Mouse (Mus musculus) spleen, postnatal 10 days (tissue): ENCODE measurements around the gene Wdr60.

Experiments
- DNase-seq, 2 experiments: peaks; one replicate each; pipeline ENCODE4 v3.0.0; 2021 to 2022; ENCODE audit warnings: low spot score in 2 of 2

Gene Wdr60

DNA sequence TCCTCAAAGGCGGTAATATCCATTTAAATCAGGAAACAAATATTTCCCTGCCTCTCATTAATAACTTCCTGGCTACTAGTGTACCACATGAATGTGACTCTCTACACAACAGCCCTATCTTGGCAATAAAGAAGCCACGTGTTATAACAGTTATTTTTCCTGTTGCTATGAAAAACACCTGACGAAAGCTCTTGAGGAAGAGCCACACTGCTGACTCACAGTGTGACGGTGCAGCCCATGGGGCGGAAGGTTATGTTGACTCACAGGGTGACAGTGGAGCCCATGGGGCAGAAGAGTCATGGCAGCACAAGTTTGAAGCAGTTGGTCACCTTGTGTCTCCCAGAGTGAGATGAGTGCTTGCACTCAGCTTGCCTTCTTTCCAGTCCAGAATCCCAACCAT is 6.6 kb upstream of the Wdr60 start:
- peak in 1 of 2 experiments; percentile 23 for DNase-seq

DNA sequence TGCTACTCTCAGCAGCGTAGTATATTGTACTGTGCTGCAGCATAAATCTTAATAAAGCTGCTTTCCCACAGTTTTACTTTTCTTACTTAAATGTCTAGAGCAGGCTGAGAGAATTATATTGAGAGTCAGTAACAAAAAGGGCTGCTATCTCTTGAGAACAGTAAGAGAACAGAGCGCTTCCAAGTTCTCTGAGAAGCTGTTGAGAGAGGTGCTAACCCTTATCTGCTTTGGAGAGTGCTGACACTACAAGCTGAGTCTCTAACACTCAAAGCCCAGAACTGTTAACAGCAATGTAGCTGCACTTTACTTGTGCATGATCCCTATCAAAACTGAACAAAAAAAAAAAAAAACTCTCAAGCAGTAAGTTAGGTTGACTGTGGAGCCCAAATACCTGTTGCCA is 2.5 kb upstream of the Wdr60 start:
- DNase-seq: no peak

DNA sequence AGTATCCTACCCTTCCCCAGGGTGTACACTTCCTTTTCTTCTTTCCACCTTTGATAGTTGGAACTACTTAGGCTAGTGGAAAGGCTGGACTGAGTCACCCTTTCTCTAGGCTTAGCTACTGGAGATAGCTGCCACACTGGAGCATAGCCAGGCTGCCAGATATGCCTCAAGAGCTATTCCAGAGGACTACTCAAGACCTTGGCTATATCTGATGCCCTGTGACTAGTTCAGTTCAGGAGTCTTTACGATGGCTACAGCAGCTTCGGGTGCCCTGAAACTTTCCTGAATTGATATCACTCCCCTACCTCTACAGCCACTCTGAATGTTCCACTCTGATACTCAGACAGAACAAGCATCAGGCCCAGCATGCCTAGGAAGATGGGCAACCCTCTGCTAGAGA is 1.9 kb upstream of the Wdr60 start:
- no peak for DNase-seq

DNA sequence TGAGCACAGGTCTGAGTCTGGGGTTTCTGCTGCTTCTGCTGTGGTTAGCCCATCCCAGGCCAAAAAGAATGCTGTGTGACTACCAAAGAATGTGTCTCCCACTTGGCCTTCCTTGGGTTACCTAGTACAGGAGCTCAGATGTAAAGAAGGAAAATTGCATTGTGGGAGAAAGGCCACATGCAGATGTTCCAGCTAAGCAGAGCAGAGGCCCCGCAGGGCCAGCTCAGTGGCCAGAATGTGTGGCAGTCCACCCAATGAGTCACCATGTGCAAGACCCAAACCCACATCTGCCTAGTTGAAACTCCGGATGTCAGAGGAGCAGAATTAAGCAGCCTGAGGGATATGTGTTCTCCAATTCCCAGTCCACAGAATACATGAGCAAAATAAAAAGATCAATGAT is 4.5 kb downstream of the Wdr60 start:
- DNase-seq: no peak

DNA sequence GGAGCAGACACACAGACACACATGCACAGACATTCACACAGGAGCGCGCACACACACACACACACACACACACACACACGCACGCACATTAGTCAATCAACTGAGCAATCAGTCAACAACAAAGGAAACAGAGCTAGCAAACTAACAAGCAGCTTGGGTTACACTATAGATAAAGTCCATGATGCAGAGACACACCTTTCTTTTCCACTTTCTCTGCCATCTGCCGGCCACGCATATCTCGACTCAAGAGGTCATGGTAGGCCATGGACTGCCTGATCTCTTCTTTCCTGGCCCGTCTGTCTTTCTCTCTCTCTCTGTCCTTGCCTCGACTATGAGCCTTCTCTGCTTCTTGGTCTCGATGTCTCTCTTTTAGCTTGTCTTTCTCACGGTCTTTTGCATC is 7.2 kb downstream of the Wdr60 start:
- DNase-seq: no peak

DNA sequence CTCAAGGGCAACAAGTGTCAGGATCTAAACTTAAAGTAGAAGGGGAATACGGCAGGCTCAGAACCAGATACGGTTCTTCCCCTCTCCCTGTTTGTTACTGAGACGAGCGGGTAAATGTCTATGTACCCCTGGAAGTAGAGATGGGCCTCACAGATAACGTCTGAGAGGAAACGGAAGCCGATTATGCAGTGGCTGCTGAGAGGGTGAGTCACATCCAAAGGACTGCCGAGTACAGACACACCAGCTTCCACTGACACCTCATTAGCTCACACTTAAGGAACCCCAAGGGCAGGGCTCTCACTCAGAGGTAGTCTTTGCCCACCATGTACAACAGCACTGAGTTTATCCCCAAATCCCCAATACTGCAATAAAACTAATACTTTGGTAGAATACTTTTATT is 8.2 kb downstream of the Wdr60 start:
- no peak for DNase-seq

DNA sequence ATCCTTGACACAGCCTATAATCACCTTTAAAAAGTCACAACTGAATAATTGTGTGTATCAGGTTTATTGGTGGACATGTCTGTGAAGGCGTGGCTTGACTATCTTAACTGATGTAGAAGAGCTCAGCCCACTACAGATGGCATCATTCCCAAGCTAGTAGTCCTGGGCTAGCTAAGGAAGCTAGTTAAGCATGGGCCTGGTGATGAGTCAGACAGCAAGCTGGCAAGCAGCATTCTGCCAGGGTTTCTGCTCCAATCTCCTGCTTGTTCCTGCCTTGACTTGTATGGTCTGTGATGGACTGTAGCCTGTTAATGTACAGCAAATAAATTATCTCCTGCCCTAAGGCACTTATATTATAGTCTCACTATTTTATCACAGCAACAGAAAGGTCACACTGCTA is 18.2 kb downstream of the Wdr60 start:
- DNase-seq: no peak

DNA sequence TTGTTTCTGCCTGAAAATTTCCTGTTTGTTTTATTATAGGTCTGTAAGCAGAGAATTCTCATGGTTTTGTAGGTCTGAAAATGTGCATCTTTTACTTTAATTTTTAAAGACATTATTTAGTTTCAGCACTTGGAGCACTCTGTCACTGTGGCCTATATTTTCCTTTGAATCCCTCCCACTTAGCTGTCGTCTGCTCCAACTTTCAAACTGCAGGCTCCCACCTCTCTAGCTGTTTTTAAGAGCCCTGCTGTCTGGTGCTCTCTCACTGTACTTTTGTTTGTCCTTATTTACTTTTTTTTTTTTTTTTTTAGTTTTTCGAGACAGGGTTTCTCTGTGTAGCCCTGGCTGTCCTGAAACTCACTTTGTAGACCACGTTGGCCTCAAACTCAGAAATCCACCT is 24.0 kb downstream of the Wdr60 start:
- DNase-seq: no peak

DNA sequence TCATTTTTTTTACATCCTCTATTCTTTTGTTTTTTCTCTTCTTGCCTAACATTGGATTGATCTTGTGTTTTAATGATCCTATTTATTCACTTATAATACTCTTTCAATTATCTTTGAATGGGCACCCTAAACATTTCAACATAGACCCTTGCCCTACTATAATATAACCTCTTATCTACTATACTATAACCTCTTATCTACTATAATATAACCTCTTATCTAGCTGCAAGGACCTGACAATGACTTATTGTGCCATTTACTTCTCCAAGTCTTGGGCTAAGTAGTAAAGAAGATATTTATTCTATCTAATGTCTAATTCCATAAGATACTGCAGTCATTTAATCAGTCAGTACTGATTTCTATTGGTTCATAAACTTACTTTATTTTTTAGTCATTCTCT is 24.5 kb downstream of the Wdr60 start:
- DNase-seq: no peak

DNA sequence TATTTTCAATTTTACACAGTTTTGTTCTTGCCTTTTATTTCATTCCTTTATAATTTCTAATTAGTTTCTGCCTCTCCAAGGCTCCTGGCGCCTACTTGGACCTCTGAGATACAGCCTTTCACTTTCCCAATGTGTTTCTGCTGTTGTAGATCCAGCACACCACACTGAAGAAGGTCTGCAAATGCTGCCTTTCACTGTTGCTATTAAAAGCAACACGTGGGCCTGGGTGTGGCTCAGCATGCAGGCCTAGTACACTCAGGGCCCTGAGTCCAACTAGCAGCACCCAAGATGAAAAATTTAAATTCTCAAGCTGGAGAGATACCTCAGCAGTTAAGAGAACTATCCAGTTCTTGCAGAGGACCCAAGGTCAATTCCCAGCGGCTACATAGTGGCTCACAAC is 26.2 kb downstream of the Wdr60 start:
- no peak for DNase-seq

DNA sequence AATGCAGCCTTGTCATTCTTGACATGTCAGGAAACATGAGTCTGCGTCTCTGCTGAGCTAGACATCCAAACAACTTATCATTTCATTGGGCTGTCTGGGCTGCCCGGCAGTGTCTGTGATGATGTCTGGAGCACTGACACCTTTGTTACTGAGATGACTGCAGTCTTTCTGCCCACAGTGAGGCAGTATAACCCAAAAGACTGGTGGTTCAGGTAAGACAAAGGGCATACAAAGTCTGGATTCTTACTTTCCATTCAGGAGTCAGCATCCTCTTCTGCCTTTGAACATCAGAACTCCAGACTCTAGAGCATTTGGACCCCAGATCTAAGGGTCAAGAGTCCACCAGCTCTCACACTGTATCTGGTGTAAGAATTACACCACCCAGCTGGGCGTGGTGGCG is 27.5 kb downstream of the Wdr60 start:
- DNase-seq: no peak

DNA sequence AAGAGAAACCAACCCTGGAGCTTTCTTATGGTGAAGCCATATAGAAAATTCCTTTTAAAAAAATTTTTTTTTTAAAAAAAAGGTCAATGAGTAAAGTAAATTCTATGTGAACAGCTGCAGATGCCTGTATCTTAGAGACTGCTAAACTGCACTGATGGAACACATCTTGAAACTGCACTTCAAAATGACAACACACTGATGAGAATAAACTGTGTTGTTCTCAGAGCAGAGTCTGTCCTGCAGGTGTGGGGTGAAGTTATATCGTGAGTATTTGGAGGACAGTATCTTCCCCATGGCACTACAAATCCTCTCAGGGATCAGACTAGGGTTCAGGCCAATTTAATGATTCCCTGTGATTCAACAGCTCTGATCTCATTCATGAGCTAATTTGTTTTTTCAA is 30.8 kb downstream of the Wdr60 start:
- no peak for DNase-seq

DNA sequence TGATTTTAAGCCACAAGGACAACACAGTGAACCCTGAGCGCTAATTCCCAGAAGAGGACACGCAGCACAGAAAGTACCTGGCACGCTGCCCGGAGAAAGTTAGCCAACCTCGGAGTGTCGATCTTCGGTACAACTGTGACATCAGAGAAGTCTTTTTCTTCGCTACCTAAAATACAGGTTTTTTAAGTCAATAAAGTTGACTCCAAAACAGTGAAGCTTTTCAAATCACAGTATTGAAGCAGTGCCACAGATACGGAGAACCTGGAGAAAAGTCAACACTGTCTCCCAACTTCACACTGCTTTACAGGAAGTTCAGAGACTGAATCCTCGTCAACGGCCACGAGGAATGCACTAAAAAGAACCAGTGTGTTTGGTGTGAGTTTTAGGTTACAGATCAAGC is 31.2 kb downstream of the Wdr60 start:
- DNase-seq: peak in 1 of 2 experiments; percentile 42

DNA sequence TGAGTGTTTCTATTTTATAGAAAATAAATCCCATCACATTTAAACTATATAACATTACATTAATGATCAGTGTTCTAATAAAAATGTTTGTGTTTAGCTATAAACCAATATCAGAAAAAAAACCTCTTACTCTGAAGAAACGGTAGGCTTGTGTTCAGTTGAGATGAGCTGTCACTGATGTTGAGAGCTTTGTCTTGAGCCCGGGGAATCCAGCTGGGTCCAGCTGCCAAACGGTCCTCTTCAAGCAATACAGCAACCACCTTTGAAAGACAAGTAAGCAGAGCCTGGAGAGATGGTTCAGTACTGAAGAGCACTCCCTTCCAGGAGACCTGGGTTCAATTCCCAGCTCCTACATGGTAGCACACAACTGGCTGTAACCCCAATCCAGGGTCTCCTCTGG is 33.4 kb downstream of the Wdr60 start:
- DNase-seq: no peak

DNA sequence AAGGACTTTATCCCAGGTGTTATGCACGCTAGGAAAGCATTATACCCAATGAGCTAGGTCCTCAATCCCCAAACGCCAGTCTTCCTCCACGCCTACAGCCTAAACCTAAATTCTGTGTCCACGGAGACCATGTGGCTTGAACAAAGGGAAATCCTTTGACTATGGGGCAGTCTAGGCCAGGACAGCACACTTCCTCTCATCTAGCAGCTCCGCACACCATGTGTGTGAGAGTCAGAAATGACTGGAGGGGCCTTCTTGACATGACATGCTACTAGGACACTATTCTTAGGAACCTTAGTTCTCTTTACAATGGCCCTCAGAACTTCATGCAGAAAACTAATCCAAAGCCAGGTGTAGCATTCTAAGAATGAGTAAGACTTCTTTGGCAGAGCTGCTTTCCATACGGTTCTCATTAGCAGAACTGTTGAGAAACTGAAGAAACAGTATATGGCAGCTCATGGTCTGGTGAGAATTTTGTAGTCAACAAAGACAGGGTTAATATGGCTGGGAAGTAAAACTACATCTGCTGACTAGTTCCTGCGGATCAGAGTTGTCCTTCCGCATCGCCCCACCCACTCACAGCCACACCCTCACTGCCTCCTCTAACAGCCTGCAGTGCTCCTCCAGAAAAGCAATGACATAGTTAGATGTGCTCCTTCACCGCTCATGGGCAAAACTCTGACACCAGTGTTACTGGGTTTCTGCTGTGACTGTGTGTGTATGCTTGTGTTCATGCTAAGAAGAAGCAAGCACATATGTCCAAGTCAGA is 36.3 kb downstream of the Wdr60 start:
- no peak for DNase-seq

DNA sequence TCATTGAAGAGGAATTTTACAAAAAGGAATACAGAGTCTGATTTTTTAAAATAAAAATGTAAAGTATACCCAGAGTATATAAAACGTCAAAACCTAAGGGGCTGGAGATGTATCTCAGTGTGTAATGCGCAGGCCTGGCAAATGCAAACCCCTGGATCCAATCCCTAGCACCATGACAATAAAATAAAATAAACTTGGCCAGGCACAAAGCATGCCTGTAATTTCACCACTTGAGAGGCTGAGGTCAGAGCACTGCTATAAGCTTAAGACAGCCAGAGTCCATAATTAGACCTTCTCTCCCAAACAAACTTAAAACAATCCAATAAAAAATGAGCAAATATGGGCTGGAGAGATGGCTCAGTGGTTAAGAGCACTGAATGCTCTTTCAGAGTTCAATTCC is 39.7 kb downstream of the Wdr60 start:
- no peak for DNase-seq

DNA sequence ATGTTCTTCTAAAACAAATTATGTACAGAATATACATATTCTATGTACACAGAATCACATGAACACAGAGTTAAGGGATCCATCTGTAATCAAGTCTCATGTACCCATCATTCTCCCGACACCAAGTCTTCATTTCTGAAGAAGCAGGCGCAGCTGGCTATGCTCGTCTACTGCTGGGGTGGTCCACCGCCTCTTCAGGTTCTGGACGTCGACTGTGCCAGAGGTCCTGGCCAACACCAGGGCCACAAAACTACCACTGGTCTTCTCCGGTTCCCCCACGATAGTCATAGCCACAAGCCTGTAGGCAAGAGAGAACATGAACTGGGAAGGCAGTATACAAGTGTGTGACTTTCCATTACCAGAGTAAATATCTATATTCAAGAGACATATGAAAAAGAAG is 55.3 kb downstream of the Wdr60 start:
- no peak for DNase-seq

DNA sequence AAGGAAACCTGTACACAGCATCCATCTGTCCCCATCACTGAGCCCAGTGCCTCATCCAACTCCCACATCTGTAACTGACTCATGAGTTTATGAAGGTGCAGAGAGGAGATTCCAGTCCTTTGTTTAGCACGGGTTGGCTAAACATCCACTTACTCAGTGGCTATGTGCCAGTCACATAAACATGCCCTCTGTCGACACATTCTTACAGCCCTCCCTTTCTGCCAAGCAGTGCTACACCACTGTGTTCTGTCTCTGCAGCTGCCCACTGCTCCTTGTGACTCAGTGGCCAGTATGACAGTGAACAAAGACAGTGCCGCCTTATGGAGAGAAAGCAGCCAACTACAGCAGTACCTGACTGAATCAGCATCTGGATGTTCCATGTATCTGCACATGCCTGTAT is 57.1 kb downstream of the Wdr60 start:
- no peak for DNase-seq

DNA sequence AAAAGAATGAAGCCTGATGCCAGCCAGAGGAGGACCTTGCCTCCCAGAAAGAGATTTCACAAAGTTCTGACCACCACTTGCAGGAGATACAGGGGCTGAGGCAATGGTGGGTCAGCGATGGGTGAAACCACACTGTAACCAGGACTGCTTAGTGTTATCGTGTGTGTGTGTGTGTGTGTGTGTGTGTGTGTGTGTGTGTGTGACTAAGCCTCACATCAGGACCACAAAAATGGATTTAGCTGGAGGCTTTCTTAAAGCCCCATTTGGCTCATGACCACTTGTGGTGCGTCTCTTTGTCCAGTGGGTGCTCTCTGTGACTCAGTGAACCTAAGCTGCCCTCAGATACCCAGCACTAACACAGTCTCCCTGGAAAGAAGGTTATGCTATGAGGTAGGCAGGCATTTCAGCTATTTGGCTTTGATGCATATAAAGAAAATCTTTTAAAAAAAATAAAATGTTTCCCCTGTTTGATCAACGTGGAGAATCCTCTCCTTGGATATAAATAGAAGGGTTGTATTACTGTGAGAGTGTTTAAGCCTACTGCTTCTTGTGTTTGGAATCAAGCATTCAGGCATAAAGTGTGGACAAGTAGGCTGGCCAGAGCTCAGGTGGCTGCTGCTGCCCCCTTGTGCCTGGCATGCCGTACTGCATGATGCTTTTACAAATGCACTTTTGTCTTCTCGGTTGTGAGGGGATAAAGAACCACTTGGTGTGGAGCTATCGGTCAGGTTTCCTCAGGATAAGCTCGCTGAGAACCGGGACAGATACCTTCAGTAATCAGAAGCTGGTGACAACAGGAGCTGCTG is 60.4 kb downstream of the Wdr60 start:
- peak; percentile 22 to 69 for DNase-seq

DNA sequence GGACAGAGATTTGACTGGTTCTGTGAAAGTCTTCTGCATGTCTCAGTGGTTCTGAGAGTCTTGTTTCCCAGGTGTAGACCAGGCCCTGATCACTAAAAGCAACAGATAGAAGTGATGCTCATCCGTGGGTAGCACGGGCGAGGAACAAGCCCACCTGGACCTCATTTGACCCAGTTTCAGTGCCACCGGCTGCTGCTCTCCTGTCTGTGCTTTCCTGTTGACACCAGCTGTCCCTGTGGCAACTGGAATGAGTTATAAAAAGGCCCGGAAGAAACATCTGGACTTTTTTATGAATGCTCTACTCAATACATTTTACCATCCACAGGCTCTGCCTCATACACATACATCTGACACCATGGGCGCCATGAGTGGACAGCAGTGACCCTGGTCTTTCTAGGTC is 64.0 kb downstream of the Wdr60 start:
- no peak for DNase-seq

DNA sequence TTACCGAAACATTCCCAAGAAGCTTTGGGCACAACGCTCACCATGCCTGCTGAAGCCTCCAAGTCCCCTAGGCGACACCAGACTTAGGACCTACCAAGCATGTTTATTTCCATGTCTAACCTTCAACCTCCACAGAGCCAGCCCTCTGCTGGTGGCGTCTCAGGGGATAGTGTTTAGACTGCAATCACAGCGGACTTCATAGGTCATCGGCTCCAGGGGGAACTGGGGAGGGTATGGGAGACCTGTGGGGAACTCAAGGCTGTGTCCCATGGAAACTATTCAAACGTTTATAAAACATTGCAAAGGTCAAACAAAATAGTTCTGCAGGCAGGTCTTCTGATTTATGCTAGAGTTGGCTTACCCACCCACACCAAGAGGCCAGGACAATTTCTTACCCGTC is 66.6 kb downstream of the Wdr60 start:
- no peak for DNase-seq

DNA sequence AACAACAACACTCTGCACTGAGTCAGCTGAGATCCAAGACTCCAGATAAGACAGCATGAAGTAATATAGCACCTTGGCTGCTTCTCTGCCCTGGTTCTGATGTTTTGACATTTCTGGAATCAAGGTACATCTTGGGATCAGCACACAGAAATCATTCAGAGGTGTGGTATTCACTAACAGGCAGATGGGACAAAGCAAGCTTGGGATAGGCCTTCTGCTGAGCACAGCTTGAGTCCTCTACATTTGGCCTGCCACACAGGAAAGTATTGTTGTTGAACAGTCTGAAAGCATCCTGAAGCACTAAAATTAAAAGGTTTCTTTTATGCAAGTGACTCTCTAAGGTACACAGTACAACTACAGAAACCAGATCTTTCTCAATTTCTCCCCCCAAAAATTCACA is 68.2 kb downstream of the Wdr60 start:
- DNase-seq: no peak

DNA sequence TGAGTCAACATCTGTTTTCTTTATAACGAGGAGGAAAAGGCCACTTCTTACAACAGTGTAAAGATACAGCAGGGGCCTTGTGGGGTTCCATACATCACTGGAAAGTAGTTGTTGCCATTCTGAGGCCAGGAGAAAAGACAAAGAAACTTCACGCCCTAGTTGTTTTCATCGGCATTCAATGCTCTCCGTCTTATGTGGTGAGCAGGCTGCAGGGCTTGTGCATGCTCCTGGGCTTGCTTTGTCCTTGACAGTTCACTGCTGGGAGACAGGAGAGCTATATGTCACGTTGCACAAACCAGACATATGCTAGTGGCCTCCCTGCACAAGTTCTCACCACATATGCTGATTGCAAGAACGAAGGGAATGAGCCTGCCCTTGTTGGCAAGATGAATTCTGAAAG is 68.9 kb downstream of the Wdr60 start:
- no peak for DNase-seq
